Mouse (Mus musculus) kidney, embryonic 15.5 days (tissue): Measurements from ENCODE around the gene Slc36a1. TPM values are rescaled to one million over a fixed set of nuclear protein-coding genes. Genes with fewer than 3 reads are reported as not detected.

Experiments
- ATAC-seq: fragments of 200-750 bp; cut with Nextera tagmentation; replicated peaks from 2 replicates; pipeline ENCODE4 v1.8.0; 2017; ENCODE audit warnings: moderate TSS enrichment; ENCODE audit not compliant: low FRiP score
- H3K27ac ChIP-seq: fragments of 300-500 bp; sonication (generic); 2 replicates; pipeline ENCODE4 v1.5.1; 2015; ENCODE audit warnings: mild to moderate bottlenecking, inconsistent platforms
- H3K27me3 ChIP-seq: fragments of 300-500 bp; sonication (generic); 2 replicates; pipeline ENCODE4 v1.6.1; 2015; ENCODE audit warnings: inconsistent platforms
- H3K36me3 ChIP-seq: fragments of 300-500 bp; sonication (generic); 2 replicates; pipeline ENCODE4 v1.6.1; 2015; ENCODE audit warnings: inconsistent platforms
- H3K4me1 ChIP-seq: fragments of 300-500 bp; sonication (generic); 2 replicates; pipeline ENCODE4 v1.6.1; 2015; ENCODE audit warnings: inconsistent platforms
- H3K4me2 ChIP-seq: fragments of 300-500 bp; sonication (generic); 2 replicates; pipeline ENCODE4 v1.6.1; 2015; ENCODE audit warnings: moderate library complexity, mild to moderate bottlenecking, inconsistent platforms
- H3K4me3 ChIP-seq: fragments of 300-500 bp; sonication (generic); replicated peaks from 2 replicates; pipeline ENCODE4 v1.5.1; 2015; ENCODE audit warnings: mild to moderate bottlenecking, inconsistent platforms
- H3K9ac ChIP-seq: fragments of 300-500 bp; sonication (generic); 2 replicates; pipeline ENCODE4 v1.6.1; 2015; ENCODE audit warnings: mild to moderate bottlenecking, inconsistent platforms
- H3K9me3 ChIP-seq: fragments of 300-500 bp; sonication (generic); replicated peaks from 2 replicates; pipeline ENCODE4 v1.6.1; 2016; ENCODE audit warnings: inconsistent platforms
- WGBS: fragments of 180-500 bp; shearing (Covaris S2); methylation state at CpG from one replicate; pipeline ENCODE4 v1.1.7; 2015; ENCODE audit warnings: mixed read lengths; 5-methylcytosine and 5-hydroxymethylcytosine counted together
- polyA plus RNA-seq: library from polyadenylated mRNA; unstranded; fragments of >200 nt; fragmentation: Nextera tagmentation; extraction: Ambion mirVana; gene quantifications from 2 replicates; pipeline ENCODE4 v1.2.1, GENCODE M21; 2015

Gene Slc36a1
- polyA plus RNA-seq, 1 experiment from 2014 or later, result 3.1 TPM

GRCm38 (mm10) chr11:55183124-55183523 lies 21.0 kb upstream of the Slc36a1 start:
- ATAC-seq, result no peak
- WGBS, result 56% methylated on average over 7 of the region's 7 CpGs
- no peaks in the 10 kb centered on the region for H3K36me3 ChIP-seq
- H3K27ac ChIP-seq, result no peak overlapping the region
- H3K4me3 ChIP-seq, result no peak overlapping the region
- H3K27me3 ChIP-seq, result no peaks in the 10 kb centered on the region
- no peak overlapping the region for H3K9ac ChIP-seq
- 0 out of 2 replicates have a peak, but pooled peaks cover 4% of the 10 kb centered on the region for H3K4me1 ChIP-seq
- H3K9me3 ChIP-seq, result no peaks in the 10 kb centered on the region
- H3K4me2 ChIP-seq, result no peak overlapping the region

- 90% methylated on average over 5 of the region's 5 CpGs for WGBS
- Histone ChIP-seq H3K9ac (no peak overlapping the region), H3K4me1 (0 out of 2 replicates have a peak, but pooled peaks cover 4% of the 10 kb centered on the region), H3K4me3 (no peak overlapping the region), H3K4me2 (no peak overlapping the region), H3K9me3 (no peaks in the 10 kb centered on the region), H3K27me3 (no peaks in the 10 kb centered on the region), H3K36me3 (no peaks in the 10 kb centered on the region), H3K27ac (no peak overlapping the region)
- no peak for ATAC-seq
Observed at GRCm38 (mm10) chr11:55184246-55184645, 19.9 kb upstream of the Slc36a1 start.

- no peak for ATAC-seq
- Histone ChIP-seq H3K4me3 (no peak within 1 kb of the TSS), H3K36me3 (no peaks in the 10 kb centered on the region), H3K9me3 (no peaks in the 10 kb centered on the region), H3K27ac (no peak within 1 kb of the TSS), H3K4me1 (0 out of 2 replicates have a peak, but pooled peaks cover 4% of the 10 kb centered on the region), H3K27me3 (no peaks in the 10 kb centered on the region), H3K4me2 (0 out of 2 replicates have a peak within 1 kb of the TSS, but pooled peaks have one; percentile 12), H3K9ac (no peak within 1 kb of the TSS)
- 23% methylated on average over 10 of the region's 10 CpGs for WGBS
Observed at GRCm38 (mm10) chr11:55184733-55185291, 19.3 kb upstream of the Slc36a1 start, which contains the start of gene Slc36a2. Gene Slc36a2 (minus strand): TSS chr11:55185077.

GRCm38 (mm10) chr11:55187292-55187691 lies 16.9 kb upstream of the Slc36a1 start:
- Histone ChIP-seq H3K9me3 (no peaks in the 10 kb centered on the region), H3K4me3 (no peak overlapping the region), H3K4me1 (0 out of 2 replicates have a peak, but pooled peaks cover 4% of the 10 kb centered on the region), H3K27ac (no peak overlapping the region), H3K27me3 (no peaks in the 10 kb centered on the region), H3K36me3 (no peaks in the 10 kb centered on the region), H3K9ac (no peak overlapping the region), H3K4me2 (no peak overlapping the region)
- ATAC-seq, result no peak
- WGBS, result 83% methylated on average over 4 of the region's 4 CpGs

GRCm38 (mm10) chr11:55187777-55188176 lies 16.4 kb upstream of the Slc36a1 start:
- 0 out of 2 replicates have a peak, but pooled peaks cover 4% of the 10 kb centered on the region for H3K4me1 ChIP-seq
- H3K9ac ChIP-seq, result no peak overlapping the region
- no peak overlapping the region for H3K4me3 ChIP-seq
- H3K4me2 ChIP-seq, result no peak overlapping the region
- no peaks in the 10 kb centered on the region for H3K9me3 ChIP-seq
- no peaks in the 10 kb centered on the region for H3K27me3 ChIP-seq
- no peak for ATAC-seq
- H3K27ac ChIP-seq, result no peak overlapping the region
- H3K36me3 ChIP-seq, result no peaks in the 10 kb centered on the region
- 87% methylated on average over 6 of the region's 6 CpGs for WGBS

- Histone ChIP-seq H3K9ac (no peak overlapping the region), H3K4me2 (no peak overlapping the region), H3K36me3 (no peaks in the 10 kb centered on the region), H3K27ac (no peak overlapping the region), H3K9me3 (no peaks in the 10 kb centered on the region), H3K4me3 (no peak overlapping the region), H3K27me3 (no peaks in the 10 kb centered on the region), H3K4me1 (no peaks in the 10 kb centered on the region)
- WGBS, result 84% methylated on average over 3 of the region's 3 CpGs
- no peak for ATAC-seq
Observed at GRCm38 (mm10) chr11:55190216-55190615, 13.9 kb upstream of the Slc36a1 start.

- 0 out of 2 replicates have a peak, but pooled peaks cover 6% of the 10 kb centered on the region for H3K27me3 ChIP-seq
- H3K4me2 ChIP-seq, result no peak overlapping the region
- no peaks in the 10 kb centered on the region for H3K4me1 ChIP-seq
- H3K9ac ChIP-seq, result no peak overlapping the region
- WGBS, result 60% methylated on average over 6 of the region's 6 CpGs
- no peaks in the 10 kb centered on the region for H3K36me3 ChIP-seq
- H3K27ac ChIP-seq, result no peak overlapping the region
- no peak overlapping the region for H3K4me3 ChIP-seq
- H3K9me3 ChIP-seq, result no peaks in the 10 kb centered on the region
- ATAC-seq, result no peak
Observed at GRCm38 (mm10) chr11:55197086-55197485, 7.1 kb upstream of the Slc36a1 start.

GRCm38 (mm10) chr11:55197740-55198510 lies 6.2 kb upstream of the Slc36a1 start:
- H3K4me1 ChIP-seq, result no peaks in the 10 kb centered on the region
- H3K4me3 ChIP-seq, result no peak overlapping the region
- H3K9ac ChIP-seq, result no peak overlapping the region
- no peak overlapping the region for H3K27ac ChIP-seq
- 71% methylated on average over 8 of the region's 8 CpGs for WGBS
- no peak for ATAC-seq
- no peak overlapping the region for H3K4me2 ChIP-seq
- 0 out of 2 replicates have a peak, but pooled peaks cover 7% of the 10 kb centered on the region for H3K27me3 ChIP-seq
- no peaks in the 10 kb centered on the region for H3K9me3 ChIP-seq
- H3K36me3 ChIP-seq, result no peaks in the 10 kb centered on the region

- Histone ChIP-seq H3K27me3 (0 out of 2 replicates have a peak, but pooled peaks cover 7% of the 10 kb centered on the region), H3K4me3 (peak overlapping the region; percentile 87), H3K9me3 (no peaks in the 10 kb centered on the region), H3K4me2 (peak overlapping the region; percentile 99), H3K27ac (no peak overlapping the region), H3K36me3 (no peaks in the 10 kb centered on the region), H3K9ac (peak overlapping the region; percentile 72), H3K4me1 (peaks cover 33% of the 10 kb centered on the region)
- peak; percentile 59; the same call in 1 of the 2 replicates for ATAC-seq
- 8% methylated on average over 17 of the region's 17 CpGs for WGBS
Observed at GRCm38 (mm10) chr11:55204602-55205001, 452 bp downstream of the Slc36a1 start.

GRCm38 (mm10) chr11:55208001-55208690 lies 4.0 kb downstream of the Slc36a1 start:
- Histone ChIP-seq H3K9ac (no peak overlapping the region), H3K27ac (peak overlapping the region; percentile 51), H3K36me3 (no peaks in the 10 kb centered on the region), H3K9me3 (no peaks in the 10 kb centered on the region), H3K4me2 (no peak overlapping the region), H3K4me3 (no peak overlapping the region), H3K4me1 (peaks cover 41% of the 10 kb centered on the region), H3K27me3 (no peaks in the 10 kb centered on the region)
- 46% methylated on average over 6 of the region's 6 CpGs for WGBS
- ATAC-seq, result no peak

GRCm38 (mm10) chr11:55209032-55209431 lies 4.9 kb downstream of the Slc36a1 start:
- Histone ChIP-seq H3K9me3 (no peaks in the 10 kb centered on the region), H3K4me2 (no peak overlapping the region), H3K27ac (no peak overlapping the region), H3K27me3 (no peaks in the 10 kb centered on the region), H3K4me3 (no peak overlapping the region), H3K9ac (no peak overlapping the region), H3K36me3 (no peaks in the 10 kb centered on the region), H3K4me1 (peaks cover 41% of the 10 kb centered on the region)
- WGBS, result 61% methylated on average over 2 of the region's 2 CpGs
- ATAC-seq, result no peak
